Mouse (Mus musculus): ENCODE data around the gene Smad5.
A peak's percentile ranks its signal among the peaks of the same experiment; 100 is the strongest.

DNA sequence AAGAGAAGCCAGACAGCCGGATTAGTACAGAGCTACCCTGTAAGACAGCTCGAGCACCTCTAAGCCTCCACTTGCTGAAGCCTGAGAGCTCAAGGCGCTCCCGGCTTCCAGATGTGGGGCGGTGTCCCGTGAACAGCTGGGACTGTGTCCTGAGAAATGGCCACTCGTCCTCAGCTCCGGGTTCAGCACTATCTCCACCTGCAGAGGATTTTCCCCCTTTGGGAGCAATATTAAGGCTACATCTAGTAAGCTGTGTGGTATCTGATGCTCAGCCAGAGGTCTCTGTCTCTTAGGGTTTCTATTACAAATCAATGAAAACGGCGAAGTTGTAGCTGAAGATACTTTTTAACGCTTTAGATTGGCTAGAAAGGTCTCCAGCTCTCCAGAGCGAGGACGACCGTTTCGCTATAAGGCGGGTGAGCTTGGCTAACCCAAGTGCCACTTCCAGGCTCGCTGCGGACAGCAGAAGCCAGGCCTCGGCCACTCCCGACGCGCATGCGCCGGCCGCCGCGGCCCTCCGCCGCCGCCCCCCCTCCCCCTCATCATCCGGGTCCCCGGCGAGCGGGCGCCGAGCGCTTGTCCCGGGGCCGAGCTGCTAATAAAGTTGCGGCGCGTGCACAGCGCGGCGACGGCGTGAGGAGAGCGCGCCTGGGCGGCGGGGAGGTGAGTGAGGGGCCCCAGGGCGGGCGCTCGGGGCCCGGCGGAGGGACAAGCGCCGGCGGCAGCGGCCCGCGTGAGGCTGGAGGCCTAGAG is at the start of gene Smad5:
- TF ChIP-seq POLR2A (IDR thresholded peaks at IDR 0.05; ENCODE audit: control insufficient read depth in 1 of 2, insufficient read depth in 1 of 2, low read depth in 1 of 2, low read length in 2 of 2, poor library complexity in 1 of 2), result peak; percentile 66 to 85; a peak in 3 of 4 replicates
- TF ChIP-seq EP300 (IDR thresholded peaks at IDR 0.05; ENCODE audit: low read depth in 1 of 2, low read length in 2 of 2), result no peak
- no peak for TF ChIP-seq CTCF (IDR thresholded peaks at IDR 0.05 in 2 of 3, conservative IDR thresholded peaks at IDR 0.05 in 1 of 3; ENCODE audit: control insufficient read depth in 1 of 3, insufficient read depth in 1 of 3, low read depth in 2 of 3, low read length in 3 of 3, poor library complexity in 1 of 3, severe bottlenecking in 1 of 3)
- TF ChIP-seq TAL1 (IDR thresholded peaks at IDR 0.05; ENCODE audit: low read length), result no peak
- no peak for TF ChIP-seq MAFK (IDR thresholded peaks at IDR 0.05; ENCODE audit: borderline replicate concordance, low read depth, low read length)
- TF ChIP-seq BHLHE40 (IDR thresholded peaks at IDR 0.05; ENCODE audit: borderline replicate concordance, low read depth, low read length), result no peak
- no peak; the same call in 1 of the 2 replicates for TF ChIP-seq MXI1 (IDR thresholded peaks at IDR 0.05; ENCODE audit: low read depth, low read length)
- TF ChIP-seq USF1 (IDR thresholded peaks at IDR 0.05; ENCODE audit: low read depth, low read length), result no peak
- TF ChIP-seq JUND (IDR thresholded peaks at IDR 0.05; ENCODE audit: low read depth, low read length), result no peak
- TF ChIP-seq ZC3H11A (IDR thresholded peaks at IDR 0.05; ENCODE audit: low read depth, low read length), result no peak
- peak; percentile 39; the same call in 1 of the 2 replicates for TF ChIP-seq TBP (IDR thresholded peaks at IDR 0.05; ENCODE audit: low read depth, low read length)

Measured in MEL (cell line).